Mouse (Mus musculus) cortical plate, adult 2 months (tissue): ENCODE measurements at regions not wholly inside any gene's neighbourhood (a gene's known extent, or its start where the extent isn't known, plus 50 kb on each side); places are given as distances from the start of the nearest gene placed in this dataset.
A peak's percentile ranks its signal among the peaks of the same experiment; 100 is the strongest.

ENCODE experiments used
- H3K27ac ChIP-seq: fragments of 200-500 bp; 2 replicates; pipeline ENCODE4 v1.5.1; 2012; ENCODE audit warnings: low read length, control low read depth, inconsistent platforms; ENCODE audit not compliant: insufficient read depth
- H3K4me1 ChIP-seq: fragments of 200-500 bp; 2 replicates; pipeline ENCODE4 v1.6.1; 2011; ENCODE audit warnings: low read length; ENCODE audit not compliant: control insufficient read depth, insufficient read depth
- H3K4me3 ChIP-seq: fragments of 200-500 bp; 2 replicates; pipeline ENCODE4 v1.5.1; 2011; ENCODE audit warnings: mild to moderate bottlenecking, low read length, control low read depth; ENCODE audit not compliant: insufficient read depth
- CTCF ChIP-seq: fragments of 200-500 bp; IDR thresholded peaks from 2 replicates; pipeline ENCODE4 v1.5.1; 2011; ENCODE audit warnings: mild to moderate bottlenecking, control low read depth, low read length; ENCODE audit not compliant: insufficient read depth; ENCODE audit errors: extremely low read depth
- POLR2A ChIP-seq: fragments of 200-500 bp; IDR thresholded peaks from 2 replicates; pipeline ENCODE4 v1.6.1; 2011; ENCODE audit warnings: mild to moderate bottlenecking, low read length, control low read depth; ENCODE audit not compliant: insufficient read depth; ENCODE audit errors: extremely low read depth

GRCm38 (mm10) chr10:66871133-66871664 is 224.7 kb upstream of the Jmjd1c start:
- Histone ChIP-seq H3K4me1 (no peaks in the 10 kb centered on the region), H3K27ac (no peak overlapping the region), H3K4me3 (no peak overlapping the region)
- no peak for TF ChIP-seq CTCF
- no peak for TF ChIP-seq POLR2A

- H3K27ac ChIP-seq = no peak overlapping the region
- TF ChIP-seq POLR2A = no peak
- TF ChIP-seq CTCF = no peak
- H3K4me1 ChIP-seq = no peaks in the 10 kb centered on the region
- no peak overlapping the region for H3K4me3 ChIP-seq
Measured at GRCm38 (mm10) chr10:66871673-66872072, 224.3 kb upstream of the Jmjd1c start.

- TF ChIP-seq CTCF = no peak
- no peak for TF ChIP-seq POLR2A
- Histone ChIP-seq H3K4me1 (no peaks in the 10 kb centered on the region), H3K27ac (no peak overlapping the region), H3K4me3 (no peak overlapping the region)
Measured at GRCm38 (mm10) chr10:66873468-66873867, 222.5 kb upstream of the Jmjd1c start.

DNA sequence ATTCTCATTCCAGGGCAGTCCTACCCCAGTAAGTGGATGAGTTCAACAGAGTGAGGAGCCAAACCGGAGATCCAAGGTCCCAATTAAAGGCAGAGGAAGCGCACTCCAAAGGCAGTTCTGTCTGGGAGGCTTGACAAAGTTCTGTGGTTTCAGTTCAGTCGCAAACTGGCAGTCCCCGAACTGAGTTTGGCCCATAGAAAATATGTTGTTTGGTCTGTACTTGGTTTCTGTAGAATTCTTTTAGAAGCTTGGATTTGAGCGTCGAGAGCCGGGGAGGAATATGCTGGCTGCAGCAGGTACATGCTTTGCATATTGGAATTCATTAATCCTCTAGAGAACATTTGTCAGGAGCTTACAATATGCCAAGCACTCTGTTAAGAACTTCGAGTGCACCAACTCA is 216.9 kb upstream of the Jmjd1c start:
- no peak for TF ChIP-seq CTCF
- Histone ChIP-seq H3K27ac (no peak overlapping the region), H3K4me1 (peaks cover 1% of the 10 kb centered on the region; the same call in 1 of the 2 replicates), H3K4me3 (no peak overlapping the region)

DNA sequence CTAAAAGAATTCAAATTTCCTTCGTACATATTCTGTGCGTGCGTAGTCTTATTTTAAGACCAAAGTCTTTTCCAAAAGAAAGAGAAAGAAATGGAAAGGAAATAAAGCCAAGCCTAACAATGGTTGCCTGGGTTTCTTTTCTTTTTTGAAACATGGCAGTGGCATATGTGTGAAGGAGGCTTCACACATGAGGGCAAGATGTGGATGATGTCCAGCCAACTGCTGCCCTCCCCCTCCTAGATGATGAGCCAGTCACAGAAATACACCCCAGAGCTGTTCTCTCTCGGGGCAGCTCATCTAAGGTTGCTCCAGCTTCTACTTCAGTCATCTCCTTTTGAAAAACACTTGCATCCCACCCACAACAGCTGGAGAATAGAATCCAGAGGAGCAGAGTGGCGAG is 213.1 kb upstream of the Jmjd1c start:
- Histone ChIP-seq H3K27ac (no peak overlapping the region), H3K4me3 (no peak overlapping the region), H3K4me1 (peaks cover 1% of the 10 kb centered on the region; the same call in 1 of the 2 replicates)
- TF ChIP-seq POLR2A = no peak
- TF ChIP-seq CTCF = no peak

- H3K4me3 ChIP-seq = no peak overlapping the region
- TF ChIP-seq CTCF = no peak
- TF ChIP-seq POLR2A = no peak
- H3K27ac ChIP-seq = no peak overlapping the region
- H3K4me1 ChIP-seq = peaks cover 3% of the 10 kb centered on the region
Measured at GRCm38 (mm10) chr10:66885575-66885974, 210.3 kb upstream of the Jmjd1c start.

GRCm38 (mm10) chr10:66889786-66890555 is 206.0 kb upstream of the Jmjd1c start:
- Histone ChIP-seq H3K4me3 (no peak overlapping the region), H3K4me1 (peaks cover 3% of the 10 kb centered on the region), H3K27ac (peak overlapping the region; percentile 63)
- TF ChIP-seq POLR2A (no peak), CTCF (no peak)

DNA sequence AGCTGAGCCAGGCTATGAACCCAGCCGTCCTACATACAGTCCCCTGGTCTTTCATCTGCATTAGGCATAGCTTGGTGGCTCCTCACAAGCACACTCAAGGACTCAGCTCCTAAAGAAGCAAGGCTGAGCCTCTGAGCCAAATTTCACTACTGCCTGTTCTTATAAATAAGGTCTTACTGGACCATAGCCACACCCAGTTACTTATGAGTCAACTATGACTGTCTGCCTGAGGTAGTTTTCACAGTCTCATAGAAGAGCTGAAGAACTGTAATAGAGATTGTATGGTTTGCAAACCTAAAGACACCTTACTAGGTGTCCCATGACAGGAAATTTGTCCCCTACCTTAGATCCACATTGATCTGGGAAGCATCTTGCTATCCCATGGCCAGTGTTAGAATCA is 204.1 kb upstream of the Jmjd1c start:
- H3K4me3 ChIP-seq = no peak overlapping the region
- TF ChIP-seq POLR2A = no peak
- no peak for TF ChIP-seq CTCF

GRCm38 (mm10) chr10:66893836-66894235 is 202.1 kb upstream of the Jmjd1c start:
- no peak overlapping the region for H3K27ac ChIP-seq
- H3K4me3 ChIP-seq = no peak overlapping the region
- peaks cover 3% of the 10 kb centered on the region for H3K4me1 ChIP-seq
- TF ChIP-seq CTCF (no peak), POLR2A (no peak)

More for the DNA sequence above, 204.1 kb upstream of the Jmjd1c start:
- Histone ChIP-seq H3K27ac (no peak overlapping the region), H3K4me1 (peaks cover 3% of the 10 kb centered on the region)
